Mouse (Mus musculus) c-Kit-positive CD71-negative TER-119-negative erythroid progenitor cells, embryonic 14.5 days (primary cell): Measurements from ENCODE around the gene Olfr190.
"Not testable (repeated sequence)": the region's sequence is repeated elsewhere in the genome, so short reads cannot be mapped to it uniquely, and the experiment has no call there.

Source experiments
- DNase-seq: peaks from one replicate; pipeline ENCODE4 v3.0.0-alpha.2; 2013; ENCODE audit warnings: low read depth

The Olfr190 gene

GRCm38 (mm10) chr16:59077905-59078304, at the start of gene Olfr190:
Gene Olfr190, minus strand, starts transcription at chr16:59078005.
- no peak for DNase-seq

- no peak for DNase-seq
Observed at GRCm38 (mm10) chr16:59120969-59121368, 43.2 kb upstream of the Olfr190 start, which contains the start of gene Olfr194. Gene Olfr194, minus strand, starts transcription at chr16:59121069.

- DNase-seq = no peak
Observed at GRCm38 (mm10) chr16:59111781-59112180, 34.0 kb upstream of the Olfr190 start, which contains the start of gene Olfr193. Gene Olfr193, minus strand, starts transcription at chr16:59111881.

DNA sequence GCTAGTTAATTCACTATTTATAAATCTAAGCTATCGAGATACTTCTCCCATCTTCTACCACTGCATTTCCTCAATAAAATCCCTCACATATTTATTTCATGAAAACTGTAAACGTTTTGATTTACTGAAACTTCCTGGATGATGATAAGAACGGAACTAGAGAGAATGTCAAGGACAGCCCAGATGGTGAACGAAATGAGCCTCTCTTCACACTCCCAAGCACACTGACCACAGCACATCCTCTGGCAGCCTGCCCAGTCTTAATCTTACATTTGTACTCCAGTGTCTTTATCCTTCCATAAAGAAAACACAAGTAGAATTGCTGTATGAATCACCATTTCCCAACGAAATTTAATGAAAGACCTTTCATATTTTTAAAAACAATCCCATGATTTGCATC, 30.7 kb upstream of the Olfr190 start:
- DNase-seq = not testable (repeated sequence)

DNA sequence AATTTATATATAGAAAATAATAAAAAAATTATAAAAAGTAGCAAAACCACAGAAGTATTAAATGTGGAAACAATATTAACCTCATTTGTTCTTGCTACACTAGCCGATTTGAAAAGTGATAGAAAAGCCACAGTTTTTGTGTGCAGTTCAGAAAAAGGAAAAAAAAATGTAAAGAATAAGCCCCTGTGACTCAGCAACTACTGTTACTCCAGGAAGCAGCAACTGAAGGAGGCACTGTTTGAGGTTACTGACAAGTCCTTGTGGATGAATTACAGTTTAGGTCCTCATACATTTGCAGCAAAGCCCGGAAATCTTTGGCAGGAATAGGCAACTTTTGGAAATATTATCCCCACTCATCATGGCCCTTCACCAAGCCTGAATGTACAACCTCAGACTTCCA, 27.5 kb upstream of the Olfr190 start:
- DNase-seq = no peak

GRCm38 (mm10) chr16:59089722-59090121, 11.9 kb upstream of the Olfr190 start, which contains the start of gene Olfr191:
Gene Olfr191, minus strand, starts transcription at chr16:59089822.
- not testable (repeated sequence) for DNase-seq

GRCm38 (mm10) chr16:59081113-59081512, 3.3 kb upstream of the Olfr190 start:
- DNase-seq = not testable (repeated sequence)

- DNase-seq = no peak
Observed at GRCm38 (mm10) chr16:59073520-59073919, 4.3 kb downstream of the Olfr190 start.

GRCm38 (mm10) chr16:59071755-59072154, 6.0 kb downstream of the Olfr190 start:
- no peak for DNase-seq

GRCm38 (mm10) chr16:59062411-59062810, 15.4 kb downstream of the Olfr190 start:
- DNase-seq = not testable (repeated sequence)

DNA sequence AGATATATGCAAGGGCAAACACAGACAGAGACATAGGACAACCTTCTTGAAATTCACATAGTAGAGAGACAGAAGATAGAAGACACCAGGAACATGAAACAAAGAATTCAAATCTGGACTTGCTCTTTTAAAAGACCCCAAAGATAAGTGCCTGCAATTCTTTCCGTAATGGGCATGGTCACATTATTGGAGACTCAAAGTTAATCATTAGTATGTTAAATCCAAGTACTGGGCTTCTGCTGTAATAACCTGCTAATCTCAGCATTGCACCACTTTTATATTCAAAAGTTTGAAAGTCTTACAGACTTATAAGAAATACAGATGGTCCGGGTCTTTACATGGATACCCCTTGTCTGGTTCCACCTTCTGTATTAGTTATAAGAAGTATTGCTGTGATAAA, 28.5 kb downstream of the Olfr190 start:
- DNase-seq = not testable (repeated sequence)

DNA sequence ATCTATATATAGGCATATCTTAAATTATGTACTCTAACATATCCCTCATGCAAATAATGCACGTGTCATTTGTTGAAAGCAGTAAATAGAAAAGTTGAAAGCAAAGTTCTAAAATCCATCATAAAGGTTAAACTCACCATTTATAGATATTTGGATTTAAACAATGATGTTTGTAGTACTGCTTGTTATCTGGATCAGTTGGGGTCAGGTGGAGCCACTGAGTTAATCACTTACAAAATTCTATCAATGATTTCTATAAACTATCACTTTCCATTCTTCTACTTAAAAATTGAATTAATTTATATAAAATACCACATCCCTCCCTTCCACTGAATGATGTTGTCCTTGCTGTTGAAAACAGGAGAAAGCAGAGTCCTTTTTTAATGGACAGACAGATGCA, 28.9 kb downstream of the Olfr190 start:
- DNase-seq = no peak

DNA sequence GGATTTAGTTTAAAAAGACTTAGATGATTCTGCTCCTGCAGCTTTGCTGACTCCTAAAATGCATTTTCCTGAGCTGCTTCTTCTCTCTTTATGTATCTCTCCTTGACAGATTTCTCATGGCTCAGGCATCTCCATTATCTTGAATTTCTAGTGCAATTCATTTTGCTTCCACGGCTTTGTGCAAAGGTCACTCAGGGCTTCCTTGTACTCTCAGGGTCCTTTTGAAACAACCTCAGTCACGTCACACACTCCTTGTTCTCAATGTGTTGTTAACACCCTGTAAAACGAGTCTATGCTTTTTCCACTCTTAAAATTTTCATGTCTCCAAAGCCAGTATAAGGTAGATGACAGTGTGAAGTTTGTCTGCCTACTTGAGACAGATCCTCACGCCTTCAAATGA, 30.2 kb downstream of the Olfr190 start:
- DNase-seq = no peak

GRCm38 (mm10) chr16:59045835-59046234, 32.0 kb downstream of the Olfr190 start:
- DNase-seq = no peak

- no peak for DNase-seq
Observed at GRCm38 (mm10) chr16:59039710-59040109, 38.1 kb downstream of the Olfr190 start, which contains the start of gene Olfr187. Gene Olfr187, minus strand, starts transcription at chr16:59039767.

GRCm38 (mm10) chr16:59030191-59030590, 47.6 kb downstream of the Olfr190 start, which contains the start of gene Olfr186:
Gene Olfr186, minus strand, starts transcription at chr16:59030291.
- DNase-seq = no peak
